Mouse (Mus musculus) E14TG2a.4 (cell line): ENCODE measurements around the gene Trim44.

Experiments
- CTCF ChIP-seq: conservative IDR thresholded peaks from 2 replicates; pipeline ENCODE4 v1.5.1; 2014; ENCODE audit warnings: low read length
- NANOG ChIP-seq: IDR thresholded peaks from 2 replicates; pipeline ENCODE4 v1.6.1; 2014; ENCODE audit warnings: borderline replicate concordance, low read length, mixed read lengths

GRCm38 (mm10) chr2:102406324-102407304 lies 1.0 kb downstream of the Trim44 start:
- TF ChIP-seq CTCF (no peak), NANOG (no peak)
